Mouse (Mus musculus) bone marrow, adult 2 months (tissue): Measurements from ENCODE around the gene AI481877.

ENCODE experiments used
- CTCF ChIP-seq: fragments of 200-500 bp; IDR thresholded peaks from 2 replicates; pipeline ENCODE4 v1.5.1; 2011; ENCODE audit warnings: low read length, control low read depth; ENCODE audit not compliant: control insufficient read depth, insufficient read depth
- POLR2A ChIP-seq: fragments of 200-500 bp; IDR thresholded peaks from 2 replicates; pipeline ENCODE4 v1.6.1; 2011; ENCODE audit warnings: low read depth, mild to moderate bottlenecking, control low read depth, low read length, borderline replicate concordance; ENCODE audit not compliant: control insufficient read depth

GRCm38 (mm10) chr4:59164034-59164433 is 25.3 kb upstream of the AI481877 start:
- TF ChIP-seq CTCF = no peak
- TF ChIP-seq POLR2A = no peak
